Mouse (Mus musculus): ENCODE data around the gene Cib4. TPM values are rescaled to one million over a fixed set of nuclear protein-coding genes. Genes with fewer than 3 reads are reported as not detected.
A peak's percentile ranks its signal among the peaks of the same experiment; 100 is the strongest.

The Cib4 gene
- polyA plus RNA-seq (2016; fragmentation: Nextera tagmentation; extraction: Ambion mirVana) = not detected in 2 replicates

GRCm38 (mm10) chr5:30545698-30546097 is at the start of gene Cib4:
TSS of gene Cib4 (minus strand) at chr5:30545836.
- 42% methylated on average over 2 of the region's 2 CpGs for WGBS
- Histone ChIP-seq H3K4me1 (peaks cover 3% of the 10 kb centered on the region; the same call in 1 of the 2 replicates), H3K4me2 (replicated peaks) (no peak within 1 kb of the TSS), H3K9ac (no peak within 1 kb of the TSS), H3K4me3 (no peak within 1 kb of the TSS), H3K9me3 (no peaks in the 10 kb centered on the region), H3K27ac (no peak within 1 kb of the TSS), H3K27me3 (no peaks in the 10 kb centered on the region), H3K36me3 (no peaks in the 10 kb centered on the region)
- no peak for ATAC-seq (ENCODE audit: insufficient number of reproducible peaks, insufficient read depth, low FRiP score, low TSS enrichment)

GRCm38 (mm10) chr5:30594953-30595560 is 49.4 kb upstream of the Cib4 start:
- no peak for ATAC-seq (ENCODE audit: insufficient number of reproducible peaks, insufficient read depth, low FRiP score, low TSS enrichment)
- Histone ChIP-seq H3K4me3 (no peak overlapping the region), H3K9ac (no peak overlapping the region), H3K4me2 (replicated peaks) (no peak overlapping the region), H3K27me3 (peaks cover 23% of the 10 kb centered on the region), H3K9me3 (no peaks in the 10 kb centered on the region), H3K4me1 (no peaks in the 10 kb centered on the region), H3K36me3 (no peaks in the 10 kb centered on the region), H3K27ac (no peak overlapping the region)
- WGBS = 34% methylated on average over 6 of the region's 6 CpGs

- no peak for ATAC-seq (ENCODE audit: insufficient number of reproducible peaks, insufficient read depth, low FRiP score, low TSS enrichment)
- no peak overlapping the region for H3K4me2 ChIP-seq (replicated peaks)
- WGBS = 32% methylated on average over 10 of the region's 10 CpGs
- peaks cover 33% of the 10 kb centered on the region for H3K27me3 ChIP-seq
- no peaks in the 10 kb centered on the region for H3K36me3 ChIP-seq
- H3K9me3 ChIP-seq = no peaks in the 10 kb centered on the region
- no peak overlapping the region for H3K9ac ChIP-seq
- no peak overlapping the region for H3K27ac ChIP-seq
- H3K4me3 ChIP-seq = no peak overlapping the region
- peaks cover 4% of the 10 kb centered on the region for H3K4me1 ChIP-seq
Measured at GRCm38 (mm10) chr5:30593811-30594504, 48.3 kb upstream of the Cib4 start.

- Histone ChIP-seq H3K9ac (no peak overlapping the region), H3K4me3 (no peak overlapping the region), H3K27ac (no peak overlapping the region), H3K4me2 (replicated peaks) (no peak overlapping the region), H3K36me3 (no peaks in the 10 kb centered on the region), H3K9me3 (no peaks in the 10 kb centered on the region), H3K4me1 (peaks cover 10% of the 10 kb centered on the region), H3K27me3 (peaks cover 39% of the 10 kb centered on the region)
- 78% methylated on average over 11 of the region's 11 CpGs for WGBS
- no peak for ATAC-seq (ENCODE audit: insufficient number of reproducible peaks, insufficient read depth, low FRiP score, low TSS enrichment)
Measured at GRCm38 (mm10) chr5:30593360-30593759, 47.7 kb upstream of the Cib4 start.

- H3K27ac ChIP-seq = no peak overlapping the region
- H3K27me3 ChIP-seq = peaks cover 48% of the 10 kb centered on the region
- H3K36me3 ChIP-seq = no peaks in the 10 kb centered on the region
- peaks cover 14% of the 10 kb centered on the region for H3K4me1 ChIP-seq
- H3K4me3 ChIP-seq = no peak overlapping the region
- no peak for ATAC-seq (ENCODE audit: insufficient number of reproducible peaks, insufficient read depth, low FRiP score, low TSS enrichment)
- no peak overlapping the region for H3K4me2 ChIP-seq (replicated peaks)
- 80% methylated on average over 11 of the region's 11 CpGs for WGBS
- no peak overlapping the region for H3K9ac ChIP-seq
- no peaks in the 10 kb centered on the region for H3K9me3 ChIP-seq
Measured at GRCm38 (mm10) chr5:30592279-30592980, 46.8 kb upstream of the Cib4 start.

- Histone ChIP-seq H3K4me2 (replicated peaks) (no peak overlapping the region), H3K9me3 (no peaks in the 10 kb centered on the region), H3K27ac (no peak overlapping the region), H3K36me3 (no peaks in the 10 kb centered on the region), H3K9ac (no peak overlapping the region), H3K4me3 (no peak overlapping the region), H3K27me3 (peaks cover 55% of the 10 kb centered on the region), H3K4me1 (peaks cover 14% of the 10 kb centered on the region)
- WGBS = 86% methylated on average over 8 of the region's 8 CpGs
- no peak for ATAC-seq (ENCODE audit: insufficient number of reproducible peaks, insufficient read depth, low FRiP score, low TSS enrichment)
Measured at GRCm38 (mm10) chr5:30591786-30592185, 46.1 kb upstream of the Cib4 start.

- Histone ChIP-seq H3K36me3 (no peaks in the 10 kb centered on the region), H3K9ac (no peak overlapping the region), H3K27me3 (peaks cover 59% of the 10 kb centered on the region), H3K4me1 (peaks cover 14% of the 10 kb centered on the region), H3K27ac (no peak overlapping the region), H3K9me3 (no peaks in the 10 kb centered on the region), H3K4me3 (no peak overlapping the region), H3K4me2 (replicated peaks) (no peak overlapping the region)
- ATAC-seq (ENCODE audit: insufficient number of reproducible peaks, insufficient read depth, low FRiP score, low TSS enrichment) = no peak
- 56% methylated on average over 5 of the region's 5 CpGs for WGBS
Measured at GRCm38 (mm10) chr5:30591205-30591731, 45.6 kb upstream of the Cib4 start.

GRCm38 (mm10) chr5:30590231-30590630 is 44.6 kb upstream of the Cib4 start:
- Histone ChIP-seq H3K4me1 (peaks cover 14% of the 10 kb centered on the region), H3K27ac (no peak overlapping the region), H3K9me3 (no peaks in the 10 kb centered on the region), H3K9ac (no peak overlapping the region), H3K4me2 (replicated peaks) (no peak overlapping the region), H3K4me3 (no peak overlapping the region), H3K36me3 (no peaks in the 10 kb centered on the region), H3K27me3 (peaks cover 61% of the 10 kb centered on the region)
- WGBS = 76% methylated on average over 5 of the region's 5 CpGs
- no peak for ATAC-seq (ENCODE audit: insufficient number of reproducible peaks, insufficient read depth, low FRiP score, low TSS enrichment)

GRCm38 (mm10) chr5:30589546-30589945 is 43.9 kb upstream of the Cib4 start:
- Histone ChIP-seq H3K4me2 (replicated peaks) (no peak overlapping the region), H3K36me3 (no peaks in the 10 kb centered on the region), H3K4me1 (peaks cover 14% of the 10 kb centered on the region), H3K4me3 (no peak overlapping the region), H3K9ac (no peak overlapping the region), H3K27ac (no peak overlapping the region), H3K9me3 (no peaks in the 10 kb centered on the region), H3K27me3 (peaks cover 66% of the 10 kb centered on the region)
- 77% methylated on average over 3 of the region's 3 CpGs for WGBS
- ATAC-seq (ENCODE audit: insufficient number of reproducible peaks, insufficient read depth, low FRiP score, low TSS enrichment) = no peak

- H3K9ac ChIP-seq = no peak overlapping the region
- H3K4me2 ChIP-seq (replicated peaks) = peak overlapping the region; percentile 95
- ATAC-seq (ENCODE audit: insufficient number of reproducible peaks, insufficient read depth, low FRiP score, low TSS enrichment) = no peak
- H3K9me3 ChIP-seq = no peaks in the 10 kb centered on the region
- no peaks in the 10 kb centered on the region for H3K36me3 ChIP-seq
- H3K4me3 ChIP-seq = peak overlapping the region; percentile 40
- peaks cover 66% of the 10 kb centered on the region for H3K27me3 ChIP-seq
- peaks cover 14% of the 10 kb centered on the region for H3K4me1 ChIP-seq
- no peak overlapping the region for H3K27ac ChIP-seq
- 39% methylated on average over 4 of the region's 4 CpGs for WGBS
Measured at GRCm38 (mm10) chr5:30589069-30589468, 43.4 kb upstream of the Cib4 start.

- H3K4me2 ChIP-seq (replicated peaks) = peak overlapping the region; percentile 95
- H3K27ac ChIP-seq = no peak overlapping the region
- WGBS = under 1% methylated on average over 70 of the region's 70 CpGs
- 0 out of 2 replicates have a peak, but pooled peaks have one; percentile 65 for ATAC-seq (ENCODE audit: insufficient number of reproducible peaks, insufficient read depth, low FRiP score, low TSS enrichment)
- H3K9me3 ChIP-seq = no peaks in the 10 kb centered on the region
- H3K27me3 ChIP-seq = peaks cover 66% of the 10 kb centered on the region
- H3K9ac ChIP-seq = peak overlapping the region; percentile 48
- H3K36me3 ChIP-seq = no peaks in the 10 kb centered on the region
- H3K4me1 ChIP-seq = peaks cover 14% of the 10 kb centered on the region
- peak overlapping the region; percentile 40 for H3K4me3 ChIP-seq
Measured at GRCm38 (mm10) chr5:30588301-30588968, 42.8 kb upstream of the Cib4 start.
